Mouse (Mus musculus): ENCODE data around the gene Ackr2.

- no peak for TF ChIP-seq CTCF (IDR thresholded peaks at IDR 0.05; ENCODE audit: borderline replicate concordance, insufficient read depth, low read length)
- no peak for TF ChIP-seq POLR2A (IDR thresholded peaks at IDR 0.05; ENCODE audit: low read depth, low read length)
These were observed 1.2 kb downstream of the Ackr2 start for GRCm38 (mm10) chr9:121899306-121899705.

Data from embryonic fibroblast, embryonic 13.5 days (primary cell).